Mouse (Mus musculus): ENCODE measurements around the gene Pzp. TPM values are rescaled to one million over a fixed set of nuclear protein-coding genes. Genes with fewer than 3 reads are reported as not detected.

Gene Pzp
- polyA plus RNA-seq, 1 experiment from 2014 or later: 0.04 TPM

DNA sequence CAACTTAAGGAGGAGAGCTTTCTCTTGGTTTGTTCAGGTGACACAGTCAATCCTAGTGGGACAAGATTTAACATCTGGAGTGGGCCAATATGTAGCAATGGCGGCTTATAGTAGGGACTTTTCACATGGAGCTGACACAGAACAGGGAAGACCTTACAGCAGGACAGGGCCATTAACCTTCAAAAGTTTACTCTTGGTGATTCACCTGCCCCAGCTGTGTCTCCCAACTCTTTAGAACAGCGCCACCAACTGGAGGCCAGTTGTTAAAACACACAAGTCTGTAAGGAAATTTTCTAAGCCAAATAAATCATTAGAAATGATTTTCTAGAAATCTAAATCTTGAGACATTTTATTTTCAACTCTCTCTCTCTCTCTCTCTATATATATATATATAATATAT lies 59.2 kb downstream of the Pzp start:
- H3K4me1 ChIP-seq: no peaks in the 10 kb centered on the region
- H3K4me3 ChIP-seq: no peak overlapping the region
- H3K36me3 ChIP-seq: no peaks in the 10 kb centered on the region
- no peaks in the 10 kb centered on the region for H3K27me3 ChIP-seq (ENCODE audit: low read depth, poor library complexity, severe bottlenecking)
- WGBS: 42% methylated on average over 2 of the region's 2 CpGs
- H3K9me3 ChIP-seq (replicated peaks): no peaks in the 10 kb centered on the region
- DNase-seq (ENCODE audit: low spot score): no peak
- no peak overlapping the region for H3K27ac ChIP-seq

DNA sequence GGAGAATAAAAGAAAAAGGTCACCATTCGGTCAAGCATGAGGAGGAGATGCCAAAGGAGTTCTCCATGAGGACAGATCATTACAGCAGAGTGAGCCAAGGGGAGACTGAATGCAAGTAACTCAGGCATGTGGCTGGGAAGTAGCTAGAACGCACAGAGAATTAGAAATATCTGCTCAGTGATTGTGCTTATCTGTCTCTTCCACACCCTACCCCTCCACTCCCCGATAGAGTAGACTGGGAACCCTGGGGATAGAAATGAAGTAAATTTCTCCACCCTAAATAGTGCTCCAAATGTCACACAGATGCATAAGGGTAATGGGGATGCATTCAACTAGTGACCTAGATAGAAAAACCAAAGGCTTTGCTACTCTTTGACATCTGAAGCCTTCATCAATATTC lies 60.0 kb downstream of the Pzp start:
- H3K9me3 ChIP-seq (replicated peaks): no peaks in the 10 kb centered on the region
- no peak overlapping the region for H3K4me3 ChIP-seq
- DNase-seq (ENCODE audit: low spot score): no peak
- no peaks in the 10 kb centered on the region for H3K36me3 ChIP-seq
- H3K27me3 ChIP-seq (ENCODE audit: low read depth, poor library complexity, severe bottlenecking): no peaks in the 10 kb centered on the region
- WGBS: 85% methylated on average over 3 of the region's 3 CpGs
- H3K4me1 ChIP-seq: no peaks in the 10 kb centered on the region
- H3K27ac ChIP-seq: no peak overlapping the region

DNA sequence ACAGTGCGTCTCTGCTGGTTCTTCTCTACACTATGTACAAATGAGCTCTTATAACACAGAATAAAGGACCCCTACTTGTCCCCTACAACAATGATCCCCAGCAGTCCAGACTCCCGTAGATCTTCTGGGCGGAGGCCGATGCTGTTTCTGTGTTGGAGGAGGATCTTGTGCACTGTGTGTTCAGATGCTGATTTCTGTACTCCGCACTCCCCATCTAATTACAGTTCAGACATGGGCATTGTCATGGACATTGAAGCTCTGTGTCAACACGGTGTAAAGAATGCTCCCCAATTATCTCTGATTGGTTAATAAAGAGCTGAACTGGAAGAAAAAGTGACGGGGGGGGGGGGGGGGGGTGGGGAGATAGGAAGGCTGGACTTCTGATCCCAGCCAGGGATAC lies 60.5 kb downstream of the Pzp start:
- WGBS: 75% methylated on average over 7 of the region's 7 CpGs
- no peaks in the 10 kb centered on the region for H3K4me1 ChIP-seq
- H3K27ac ChIP-seq: no peak overlapping the region
- no peak for DNase-seq (ENCODE audit: low spot score)
- no peaks in the 10 kb centered on the region for H3K9me3 ChIP-seq (replicated peaks)
- H3K4me3 ChIP-seq: no peak overlapping the region
- H3K36me3 ChIP-seq: no peaks in the 10 kb centered on the region
- no peaks in the 10 kb centered on the region for H3K27me3 ChIP-seq (ENCODE audit: low read depth, poor library complexity, severe bottlenecking)

DNA sequence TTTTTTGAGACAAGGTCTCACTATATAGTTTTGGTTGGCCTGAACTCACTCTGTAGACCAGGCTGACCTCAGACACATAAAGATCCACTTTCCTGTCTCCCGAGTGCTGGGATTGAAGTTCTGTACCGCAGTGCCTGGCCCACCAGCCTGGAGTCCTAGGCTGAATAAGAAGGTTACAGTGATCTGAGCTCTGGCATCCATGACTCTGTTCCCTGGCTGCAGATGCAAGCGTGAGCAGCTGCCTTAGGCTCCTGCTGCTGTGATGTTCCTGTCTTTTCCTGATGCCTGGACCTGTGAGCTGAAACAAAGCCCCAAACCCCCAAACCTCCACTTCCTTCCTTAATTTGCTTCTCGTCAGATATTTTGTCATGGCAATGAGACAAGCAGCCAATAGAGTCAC lies 61.5 kb downstream of the Pzp start:
- DNase-seq (ENCODE audit: low spot score): no peak
- Histone ChIP-seq H3K4me1 (no peaks in the 10 kb centered on the region), H3K27ac (no peak overlapping the region), H3K36me3 (no peaks in the 10 kb centered on the region), H3K27me3 (ENCODE audit: low read depth, poor library complexity, severe bottlenecking) (no peaks in the 10 kb centered on the region), H3K4me3 (no peak overlapping the region), H3K9me3 (replicated peaks) (no peaks in the 10 kb centered on the region)
- WGBS: 85% methylated on average over 4 of the region's 4 CpGs

DNA sequence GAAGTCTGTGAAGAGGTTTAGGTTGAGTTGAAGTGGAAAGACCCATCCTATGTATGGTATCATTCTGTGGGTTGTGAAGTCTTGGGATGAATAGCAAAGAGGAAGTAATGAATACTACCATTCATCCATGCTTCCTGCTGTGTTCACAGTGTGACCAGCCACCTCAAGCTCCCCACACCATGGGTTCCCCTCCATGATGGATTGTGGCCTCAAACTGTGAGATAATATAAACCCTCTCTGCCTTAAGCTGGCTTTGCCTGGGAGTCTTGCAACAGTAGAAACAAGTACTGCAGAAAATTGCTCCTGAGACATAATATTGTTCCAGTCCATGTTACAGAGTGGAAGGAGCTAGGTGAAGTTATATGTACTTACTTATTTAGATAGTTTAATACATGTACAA lies 64.9 kb downstream of the Pzp start:
- H3K27me3 ChIP-seq (ENCODE audit: low read depth, poor library complexity, severe bottlenecking): no peaks in the 10 kb centered on the region
- H3K9me3 ChIP-seq (replicated peaks): no peaks in the 10 kb centered on the region
- no peak overlapping the region for H3K4me3 ChIP-seq
- no peaks in the 10 kb centered on the region for H3K36me3 ChIP-seq
- H3K27ac ChIP-seq: no peak overlapping the region
- DNase-seq (ENCODE audit: low spot score): no peak
- no peaks in the 10 kb centered on the region for H3K4me1 ChIP-seq

DNA sequence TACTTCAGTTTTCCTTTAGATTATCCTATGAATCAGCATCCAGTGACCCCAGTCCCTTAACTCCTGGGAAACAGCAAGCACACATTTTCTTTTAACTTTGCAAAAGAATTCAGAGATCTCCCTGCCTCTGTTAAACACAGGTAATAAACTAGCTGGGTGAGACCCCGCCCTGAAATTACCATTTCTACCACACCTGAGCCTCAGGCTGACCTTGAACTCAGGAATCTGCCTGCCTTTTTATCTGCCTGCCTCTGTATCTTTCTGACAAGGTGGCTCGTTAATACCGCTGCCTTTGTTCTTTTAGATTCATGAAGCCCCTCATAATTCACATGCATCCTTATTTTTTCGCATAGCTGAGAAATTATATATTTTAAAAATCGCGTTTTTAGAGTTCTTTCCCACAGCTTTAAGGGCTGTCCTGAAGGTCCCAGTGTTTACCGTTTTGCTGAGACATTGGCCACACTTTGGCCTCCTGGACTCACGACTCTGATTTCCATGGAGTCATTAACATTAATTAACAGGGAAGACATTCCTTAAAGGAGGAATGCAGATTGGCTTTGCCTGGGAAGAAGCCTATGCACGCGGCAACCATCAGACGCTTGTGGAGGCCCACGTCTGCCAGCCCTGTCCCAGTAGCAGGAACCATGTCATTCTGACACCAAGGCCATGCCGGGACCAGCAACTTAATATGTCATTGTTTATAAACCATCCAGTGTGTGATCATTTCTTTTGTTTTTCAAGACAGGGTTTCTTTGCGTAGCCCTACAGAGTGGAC lies 65.6 kb downstream of the Pzp start:
- H3K27me3 ChIP-seq (ENCODE audit: low read depth, poor library complexity, severe bottlenecking): no peaks in the 10 kb centered on the region
- 84% methylated on average over 14 of the region's 14 CpGs for WGBS
- H3K9me3 ChIP-seq (replicated peaks): no peaks in the 10 kb centered on the region
- no peak overlapping the region for H3K27ac ChIP-seq
- no peaks in the 10 kb centered on the region for H3K4me1 ChIP-seq
- no peak overlapping the region for H3K4me3 ChIP-seq
- no peak for DNase-seq (ENCODE audit: low spot score)
- H3K36me3 ChIP-seq: no peaks in the 10 kb centered on the region

DNA sequence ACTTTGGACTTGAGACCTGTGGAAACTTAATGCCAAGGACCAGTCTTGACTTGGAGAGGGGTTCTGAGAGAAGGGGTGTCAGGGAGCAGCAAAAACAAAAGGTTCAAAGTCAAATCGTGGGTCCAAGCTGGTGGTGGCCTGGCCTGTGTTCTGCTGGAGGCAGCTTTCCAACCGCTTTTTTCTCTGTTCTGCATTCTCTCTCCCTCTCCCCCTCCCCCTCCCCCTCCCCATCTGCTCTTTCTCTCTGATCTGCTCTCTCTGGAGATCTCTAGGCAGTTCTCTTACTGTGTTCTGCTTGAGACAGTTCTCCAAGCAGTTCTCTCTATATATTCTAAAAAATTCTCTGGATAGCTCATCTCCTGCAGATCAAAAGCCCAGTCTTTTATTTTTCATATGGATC lies 66.2 kb downstream of the Pzp start:
- DNase-seq (ENCODE audit: low spot score): no peak
- H3K4me1 ChIP-seq: no peaks in the 10 kb centered on the region
- no peaks in the 10 kb centered on the region for H3K9me3 ChIP-seq (replicated peaks)
- H3K4me3 ChIP-seq: no peak overlapping the region
- no peaks in the 10 kb centered on the region for H3K27me3 ChIP-seq (ENCODE audit: low read depth, poor library complexity, severe bottlenecking)
- no peak overlapping the region for H3K27ac ChIP-seq
- WGBS: 50% methylated on average over 2 of the region's 2 CpGs
- no peaks in the 10 kb centered on the region for H3K36me3 ChIP-seq

DNA sequence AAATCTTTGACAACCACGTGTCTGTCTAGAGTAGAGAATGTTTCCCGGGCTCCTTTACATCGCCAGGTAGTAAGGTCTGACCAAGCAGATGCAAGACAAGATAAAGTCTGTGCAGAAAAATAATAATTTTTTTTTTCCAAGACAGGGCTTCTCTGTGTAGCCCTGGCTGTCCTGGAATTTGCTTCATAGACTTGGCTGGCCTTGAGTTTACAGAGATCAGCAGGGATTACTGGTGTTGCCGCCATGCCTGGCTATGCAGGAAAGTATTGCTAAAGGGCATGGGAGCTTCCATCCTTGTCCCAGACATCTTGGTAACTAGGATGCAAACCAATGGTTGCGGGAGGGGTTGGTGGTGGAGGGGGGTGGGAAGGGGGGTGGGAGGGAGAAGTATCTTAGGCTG lies 69.3 kb downstream of the Pzp start:
- no peak overlapping the region for H3K4me3 ChIP-seq
- 0 out of 2 replicates have a peak, but pooled peaks cover 4% of the 10 kb centered on the region for H3K4me1 ChIP-seq
- 87% methylated on average over 5 of the region's 5 CpGs for WGBS
- DNase-seq (ENCODE audit: low spot score): no peak
- no peak overlapping the region for H3K27ac ChIP-seq
- no peaks in the 10 kb centered on the region for H3K27me3 ChIP-seq (ENCODE audit: low read depth, poor library complexity, severe bottlenecking)
- H3K36me3 ChIP-seq: no peaks in the 10 kb centered on the region
- H3K9me3 ChIP-seq (replicated peaks): no peaks in the 10 kb centered on the region

DNA sequence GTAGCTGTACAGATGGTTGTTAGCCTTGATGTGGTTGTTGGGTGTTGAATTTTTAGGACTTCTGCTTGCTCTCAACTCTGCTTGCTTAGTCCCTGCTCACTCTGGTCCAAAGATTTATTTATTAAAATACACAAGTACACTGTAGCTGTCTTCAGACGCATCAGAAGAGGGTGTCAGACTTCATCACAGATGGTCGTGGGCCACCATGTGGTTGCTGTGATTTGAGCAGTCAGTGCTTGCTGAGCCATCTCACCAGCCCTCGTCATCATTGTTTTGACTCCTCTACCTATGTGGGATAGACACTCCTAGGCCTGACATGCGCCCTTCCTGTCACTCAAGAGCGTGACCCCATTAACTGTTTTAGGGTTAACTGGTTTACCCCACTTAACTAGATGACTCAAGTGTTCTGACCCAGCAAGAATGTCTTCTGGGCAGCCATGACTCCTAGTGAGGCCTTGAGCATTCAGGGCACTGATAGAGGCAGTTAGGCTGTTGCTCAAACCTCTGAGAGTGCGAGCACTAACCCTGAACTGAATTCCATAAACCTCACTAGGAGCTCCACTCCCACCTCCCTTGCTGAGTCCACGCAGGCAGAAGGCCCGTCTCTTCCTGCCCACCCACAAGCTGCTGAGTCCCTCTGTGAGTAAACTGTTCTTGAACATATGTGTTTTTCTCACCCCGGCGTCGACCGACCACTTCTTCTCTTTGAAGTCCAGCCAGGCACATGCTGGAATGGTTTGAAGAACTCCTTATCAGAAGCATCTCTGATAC lies 70.5 kb downstream of the Pzp start:
- WGBS: 82% methylated on average over 12 of the region's 12 CpGs

DNA sequence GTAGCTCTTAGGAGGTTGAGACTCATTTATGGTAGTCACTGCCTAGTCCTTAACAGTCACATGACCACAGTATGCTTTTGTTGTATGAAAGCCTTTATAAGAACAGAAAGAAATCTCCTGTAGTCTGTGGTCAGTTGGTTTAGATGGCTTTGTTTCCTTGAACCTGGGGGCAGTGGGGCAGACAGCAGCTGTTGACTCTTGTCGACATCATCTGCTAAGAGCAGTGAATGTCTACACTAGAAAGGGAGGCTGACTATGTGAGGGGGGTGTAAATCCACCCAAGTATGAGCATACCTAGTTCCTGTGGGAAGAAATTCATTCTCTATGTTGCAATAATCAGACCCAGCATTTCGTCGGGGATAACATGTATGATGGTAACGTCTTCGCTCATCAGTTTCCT lies 79.5 kb downstream of the Pzp start:
- Histone ChIP-seq H3K4me3 (no peak overlapping the region), H3K27ac (no peak overlapping the region)
- no peak for DNase-seq (ENCODE audit: low spot score)

More for the DNA sequence above, 70.5 kb downstream of the Pzp start:
- Histone ChIP-seq H3K4me1 (0 out of 2 replicates have a peak, but pooled peaks cover 6% of the 10 kb centered on the region), H3K27ac (no peak overlapping the region), H3K36me3 (no peaks in the 10 kb centered on the region), H3K9me3 (replicated peaks) (no peaks in the 10 kb centered on the region), H3K4me3 (no peak overlapping the region), H3K27me3 (ENCODE audit: low read depth, poor library complexity, severe bottlenecking) (no peaks in the 10 kb centered on the region)
- no peak for DNase-seq (ENCODE audit: low spot score)

DNA sequence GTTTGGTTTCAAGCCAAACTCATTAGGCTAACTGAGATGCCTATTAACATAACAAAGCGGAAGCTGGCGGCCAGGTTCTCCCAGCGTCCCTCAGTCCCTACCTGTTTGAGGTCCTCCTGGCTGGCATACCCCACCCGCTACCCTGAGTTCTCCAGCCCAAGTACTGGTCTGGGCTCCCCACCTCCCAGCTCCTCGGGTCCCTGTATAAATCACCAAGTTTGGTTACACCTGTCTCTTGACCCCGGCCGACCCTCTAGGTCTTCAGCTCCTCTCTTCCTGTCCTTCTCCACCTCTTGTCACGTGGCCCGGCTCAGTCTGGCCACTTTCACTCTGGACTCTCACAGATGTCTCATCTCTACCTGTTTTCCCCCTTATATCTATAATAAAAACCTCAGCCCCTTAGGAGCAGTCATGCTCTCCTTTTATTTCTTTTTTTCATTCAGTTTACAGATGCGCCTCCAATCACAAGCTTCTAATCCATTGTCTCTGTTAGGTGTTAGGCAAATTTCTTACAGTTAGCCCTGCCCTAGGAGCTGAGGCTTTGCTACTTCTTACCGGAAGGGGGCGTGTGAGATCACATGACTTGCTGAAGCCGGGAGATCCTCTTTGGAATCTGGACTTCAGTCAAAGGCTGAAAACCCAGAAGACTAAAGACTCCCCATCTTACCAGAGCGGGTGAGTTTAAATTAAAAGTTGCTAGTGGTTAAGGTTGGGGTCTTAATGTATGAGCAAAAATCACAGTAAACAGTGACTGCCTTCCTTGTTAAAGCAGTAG lies 80.6 kb downstream of the Pzp start:
- Histone ChIP-seq H3K4me1 (peaks cover 5% of the 10 kb centered on the region; the same call in 1 of the 2 replicates), H3K4me3 (peak overlapping the region; percentile 28), H3K36me3 (no peaks in the 10 kb centered on the region), H3K27ac (no peak overlapping the region), H3K9me3 (replicated peaks) (no peaks in the 10 kb centered on the region), H3K27me3 (ENCODE audit: low read depth, poor library complexity, severe bottlenecking) (no peaks in the 10 kb centered on the region)
- peak; percentile 56 for DNase-seq (ENCODE audit: low spot score)
- 12% methylated on average over 14 of the region's 14 CpGs for WGBS

More for the DNA sequence above, 79.5 kb downstream of the Pzp start:
- no peaks in the 10 kb centered on the region for H3K9me3 ChIP-seq (replicated peaks)
- peaks cover 6% of the 10 kb centered on the region; the same call in 1 of the 2 replicates for H3K4me1 ChIP-seq
- H3K36me3 ChIP-seq: no peaks in the 10 kb centered on the region
- no peaks in the 10 kb centered on the region for H3K27me3 ChIP-seq (ENCODE audit: low read depth, poor library complexity, severe bottlenecking)
- over 99% methylated on average over 5 of the region's 5 CpGs for WGBS

DNA sequence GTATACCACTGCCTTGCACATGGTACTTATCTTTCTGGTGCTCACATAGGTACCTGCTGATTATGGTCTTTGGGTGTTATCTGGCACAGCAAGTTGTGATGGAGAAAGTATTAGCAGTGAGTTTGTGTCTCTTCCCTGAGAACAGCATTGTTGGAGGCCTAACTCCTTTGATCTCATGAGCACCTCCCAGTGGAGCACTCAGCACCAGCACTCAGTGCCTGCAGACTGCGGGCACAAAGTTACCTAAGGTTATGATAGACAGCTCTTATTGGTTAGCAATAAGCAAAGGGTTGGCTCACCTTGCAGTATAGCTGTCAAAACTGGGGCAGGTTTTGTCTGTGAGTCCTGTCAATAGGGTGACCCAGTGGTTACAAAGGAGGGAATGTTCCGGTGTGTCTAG lies 86.3 kb downstream of the Pzp start:
- DNase-seq (ENCODE audit: low spot score): no peak
- H3K4me3 ChIP-seq: no peak overlapping the region
- no peak overlapping the region for H3K27ac ChIP-seq
- no peaks in the 10 kb centered on the region for H3K9me3 ChIP-seq (replicated peaks)
- peaks cover 16% of the 10 kb centered on the region for H3K36me3 ChIP-seq
- H3K4me1 ChIP-seq: peaks cover 20% of the 10 kb centered on the region
- no peaks in the 10 kb centered on the region for H3K27me3 ChIP-seq (ENCODE audit: low read depth, poor library complexity, severe bottlenecking)
- 93% methylated on average over 2 of the region's 2 CpGs for WGBS

DNA sequence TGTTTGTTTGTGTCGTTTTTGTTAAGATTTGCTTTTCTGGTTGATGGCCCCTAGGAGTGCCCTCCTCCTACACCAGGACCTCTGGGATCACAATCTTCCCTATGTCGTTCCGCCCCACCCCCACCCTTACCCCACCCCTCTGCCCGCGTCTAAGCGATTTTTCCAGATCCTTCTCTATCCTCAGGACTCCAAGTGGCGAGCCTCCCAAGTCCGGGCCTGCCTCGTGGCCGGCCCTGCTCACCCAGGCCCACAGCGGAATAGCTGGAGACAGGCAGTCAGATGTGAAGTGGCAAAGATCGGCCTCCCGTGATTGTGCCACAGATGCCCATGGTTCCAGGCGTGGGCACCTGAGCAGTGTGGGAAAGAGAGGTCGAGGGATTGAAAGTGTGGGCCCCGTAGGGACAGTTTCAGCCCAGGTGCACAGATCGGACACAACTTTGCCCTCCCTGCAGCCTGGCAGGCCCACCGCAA lies 87.6 kb downstream of the Pzp start:
- WGBS: 32% methylated on average over 18 of the region's 18 CpGs
- Histone ChIP-seq H3K4me3 (peak overlapping the region; percentile 99), H3K9me3 (replicated peaks) (no peaks in the 10 kb centered on the region), H3K4me1 (peaks cover 20% of the 10 kb centered on the region), H3K27ac (peak overlapping the region; percentile 98), H3K27me3 (ENCODE audit: low read depth, poor library complexity, severe bottlenecking) (no peaks in the 10 kb centered on the region), H3K36me3 (peaks cover 30% of the 10 kb centered on the region)
- DNase-seq (ENCODE audit: low spot score): no peak
